Mouse (Mus musculus): ENCODE data around the gene Eml5. TPM values are rescaled to one million over a fixed set of nuclear protein-coding genes. Genes with fewer than 3 reads are reported as not detected.

Eml5 gene
- total RNA-seq, 2 experiments from 2014 or later: 82.0 to 93.5 TPM

GRCm38 (mm10) chr12:98736951-98737800 is 164.1 kb downstream of the Eml5 start, which contains the start of gene Ptpn21:
Gene Ptpn21 (minus strand): TSS chr12:98737405.
- peak in 1 of 2 experiments; percentile 35 for DNase-seq (ENCODE audit: low spot score in 2 of 2)

Other genes with a start within 250 kb of the Eml5 start
- 1 to 10 TPM; 5.8 to 7.3 TPM for gene Ptpn21, start 164.1 kb downstream of the Eml5 start, total RNA-seq (2021)
- 100 to 1,000 TPM; 103 to 104 TPM for gene Zc3h14, start 154.5 kb downstream of the Eml5 start, total RNA-seq (2021)
- gene Ttc8, start 19.1 kb upstream of the Eml5 start, total RNA-seq (2021): 10 to 100 TPM; 29.6 to 31.7 TPM